Mouse (Mus musculus): ENCODE data around the gene Tmem184b. TPM values are rescaled to one million over a fixed set of nuclear protein-coding genes. Genes with fewer than 3 reads are reported as not detected.

Gene Tmem184b
- polyA plus RNA-seq, 1 experiment, result 269 TPM

DNA sequence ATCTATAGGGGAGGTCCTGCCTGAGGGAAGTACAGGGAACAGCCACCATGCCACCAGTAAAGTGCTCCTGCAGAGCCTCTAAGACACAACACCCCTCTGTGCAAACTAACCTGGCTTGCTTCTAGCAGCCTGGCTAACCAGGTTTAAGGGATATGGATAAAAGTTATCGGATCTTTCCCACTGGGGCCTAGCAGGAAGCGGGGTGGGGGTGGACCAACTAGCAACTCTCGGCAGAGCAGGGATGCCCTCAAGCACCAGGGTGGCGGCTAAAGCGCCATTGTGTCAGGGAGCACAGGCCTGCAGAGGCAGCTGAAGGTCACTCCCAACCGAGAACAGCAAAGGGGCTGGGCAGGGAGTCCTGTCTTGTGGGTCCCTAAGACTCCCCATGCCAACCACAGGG lies 39.2 kb downstream of the Tmem184b start:
- 65% methylated on average over 6 of the region's 6 CpGs for WGBS
- no peak for DNase-seq
- H3K4me3 ChIP-seq (replicated peaks; ENCODE audit: extremely low read depth, low read depth, low read length), result no peak overlapping the region
- TF ChIP-seq POLR2A (IDR thresholded peaks at IDR 0.05; ENCODE audit: borderline replicate concordance, extremely low read depth, low read depth, low read length) (no peak), CTCF (IDR thresholded peaks at IDR 0.05; ENCODE audit: insufficient read depth, low read length) (no peak)
- H3K4me1 ChIP-seq (ENCODE audit: control insufficient read depth, insufficient read depth, low read length), result peaks cover 21% of the 10 kb centered on the region

DNA sequence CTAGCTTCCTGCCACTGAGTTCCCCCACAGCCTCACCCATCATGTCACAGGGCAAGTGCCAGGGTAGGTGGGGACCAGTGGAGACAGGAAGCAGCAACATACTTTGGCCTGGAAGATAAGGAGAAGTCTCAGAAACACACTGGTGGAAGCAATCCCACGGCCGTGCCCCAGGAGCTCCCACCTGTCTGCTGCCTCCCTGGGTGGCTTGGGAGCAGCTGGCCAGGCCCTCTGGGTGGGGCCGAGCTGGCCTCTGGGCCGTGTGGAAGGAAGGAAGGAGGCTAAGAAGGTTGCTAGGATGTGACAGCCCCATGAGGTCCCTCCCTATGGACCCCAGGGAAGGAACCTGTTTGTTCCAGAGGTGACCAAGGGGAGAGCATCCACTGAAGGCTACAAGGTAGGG lies 42.3 kb downstream of the Tmem184b start:
- 21% methylated on average over 4 of the region's 4 CpGs for WGBS
- DNase-seq, result no peak
- Histone ChIP-seq H3K4me1 (ENCODE audit: control insufficient read depth, insufficient read depth, low read length) (peaks cover 19% of the 10 kb centered on the region), H3K4me3 (replicated peaks; ENCODE audit: extremely low read depth, low read depth, low read length) (no peak overlapping the region)
- TF ChIP-seq CTCF (IDR thresholded peaks at IDR 0.05; ENCODE audit: insufficient read depth, low read length) (no peak), POLR2A (IDR thresholded peaks at IDR 0.05; ENCODE audit: borderline replicate concordance, extremely low read depth, low read depth, low read length) (no peak)

DNA sequence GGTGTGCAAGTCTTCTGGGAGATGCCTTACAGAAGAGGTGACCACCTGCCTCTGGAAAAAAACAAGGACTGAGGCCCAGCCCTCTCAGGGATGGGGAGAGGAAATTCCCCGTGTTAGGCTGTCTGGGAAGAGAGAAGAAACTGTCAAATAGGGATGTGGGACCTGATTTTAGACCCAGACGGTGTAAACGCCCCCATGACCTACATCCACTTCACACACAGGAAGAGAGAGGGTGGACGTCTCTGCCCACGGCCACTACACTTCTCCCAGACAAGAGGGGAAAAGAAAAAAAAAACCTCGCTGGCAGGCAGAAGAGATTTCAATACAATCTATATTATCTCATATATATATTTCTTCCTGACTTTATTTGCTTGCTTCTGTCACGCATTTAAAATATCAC lies 43.0 kb downstream of the Tmem184b start:
- no peak for DNase-seq
- 31% methylated on average over 7 of the region's 7 CpGs for WGBS
- TF ChIP-seq CTCF (IDR thresholded peaks at IDR 0.05; ENCODE audit: insufficient read depth, low read length) (no peak), POLR2A (IDR thresholded peaks at IDR 0.05; ENCODE audit: borderline replicate concordance, extremely low read depth, low read depth, low read length) (no peak)
- Histone ChIP-seq H3K4me3 (replicated peaks; ENCODE audit: extremely low read depth, low read depth, low read length) (no peak overlapping the region), H3K4me1 (ENCODE audit: control insufficient read depth, insufficient read depth, low read length) (peaks cover 19% of the 10 kb centered on the region)

DNA sequence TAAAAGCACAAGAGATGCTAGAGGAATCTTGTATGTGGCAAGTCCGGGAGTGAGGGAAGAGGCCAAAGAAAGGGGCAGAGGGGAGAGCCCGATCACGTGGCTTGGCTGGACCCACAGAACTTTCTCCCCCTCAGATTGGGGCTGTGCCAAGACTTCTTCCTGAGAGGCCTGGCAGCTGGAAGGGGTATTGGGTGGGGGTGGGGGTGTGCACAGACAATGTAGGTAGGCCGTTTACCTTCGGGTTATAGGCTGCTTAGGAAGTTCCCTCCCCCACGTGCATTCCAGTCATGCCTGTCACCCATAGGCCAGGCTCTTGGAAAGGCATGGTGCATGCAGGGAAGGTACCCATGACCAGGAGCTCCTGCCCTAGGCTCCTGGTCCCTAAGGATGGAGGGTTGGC lies 43.4 kb downstream of the Tmem184b start:
- H3K4me1 ChIP-seq (ENCODE audit: control insufficient read depth, insufficient read depth, low read length), result peaks cover 19% of the 10 kb centered on the region
- TF ChIP-seq CTCF (IDR thresholded peaks at IDR 0.05; ENCODE audit: insufficient read depth, low read length) (no peak), POLR2A (IDR thresholded peaks at IDR 0.05; ENCODE audit: borderline replicate concordance, extremely low read depth, low read depth, low read length) (no peak)
- no peak overlapping the region for H3K4me3 ChIP-seq (replicated peaks; ENCODE audit: extremely low read depth, low read depth, low read length)
- 9% methylated on average over 6 of the region's 6 CpGs for WGBS
- DNase-seq, result peak; percentile 45

DNA sequence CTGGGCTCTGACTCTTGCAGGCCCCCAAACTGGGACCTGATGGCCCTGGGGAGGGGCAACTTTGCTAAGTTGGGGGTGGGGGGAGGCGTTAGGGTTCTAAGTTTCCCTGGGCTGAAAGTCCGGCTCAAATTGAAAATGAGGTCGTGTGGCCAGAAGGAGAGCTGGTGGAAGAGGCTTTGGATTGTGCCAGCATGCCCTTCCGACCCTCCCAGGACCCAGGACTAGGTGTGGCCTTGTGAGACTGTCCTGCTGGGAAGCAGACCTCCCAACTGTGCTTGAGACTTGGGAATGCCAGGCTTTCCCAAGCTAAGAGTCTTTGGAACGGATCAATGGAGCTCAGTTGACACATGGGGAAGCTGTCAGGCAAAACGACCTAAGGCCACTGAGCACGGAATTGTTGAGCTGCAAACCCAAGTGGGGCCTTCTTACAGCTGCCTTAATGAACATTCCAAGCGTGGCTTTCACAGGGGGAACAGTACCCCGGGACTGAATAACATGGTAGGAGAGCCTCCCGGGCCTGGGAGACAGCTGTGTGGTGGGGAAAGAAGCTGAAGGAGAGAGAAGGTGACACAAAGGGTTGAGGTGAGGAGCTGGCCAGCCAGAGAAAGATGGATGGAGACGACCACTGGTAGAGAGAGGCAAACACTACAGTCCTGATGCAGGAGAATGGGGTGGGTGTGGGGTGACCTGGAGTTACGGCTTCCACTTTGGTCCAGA lies 45.2 kb downstream of the Tmem184b start:
- TF ChIP-seq CTCF (IDR thresholded peaks at IDR 0.05; ENCODE audit: insufficient read depth, low read length) (no peak), POLR2A (IDR thresholded peaks at IDR 0.05; ENCODE audit: borderline replicate concordance, extremely low read depth, low read depth, low read length) (no peak)
- Histone ChIP-seq H3K4me1 (ENCODE audit: control insufficient read depth, insufficient read depth, low read length) (peaks cover 19% of the 10 kb centered on the region), H3K4me3 (replicated peaks; ENCODE audit: extremely low read depth, low read depth, low read length) (no peak overlapping the region)
- 35% methylated on average over 12 of the region's 12 CpGs for WGBS
- DNase-seq, result peak; percentile 51

DNA sequence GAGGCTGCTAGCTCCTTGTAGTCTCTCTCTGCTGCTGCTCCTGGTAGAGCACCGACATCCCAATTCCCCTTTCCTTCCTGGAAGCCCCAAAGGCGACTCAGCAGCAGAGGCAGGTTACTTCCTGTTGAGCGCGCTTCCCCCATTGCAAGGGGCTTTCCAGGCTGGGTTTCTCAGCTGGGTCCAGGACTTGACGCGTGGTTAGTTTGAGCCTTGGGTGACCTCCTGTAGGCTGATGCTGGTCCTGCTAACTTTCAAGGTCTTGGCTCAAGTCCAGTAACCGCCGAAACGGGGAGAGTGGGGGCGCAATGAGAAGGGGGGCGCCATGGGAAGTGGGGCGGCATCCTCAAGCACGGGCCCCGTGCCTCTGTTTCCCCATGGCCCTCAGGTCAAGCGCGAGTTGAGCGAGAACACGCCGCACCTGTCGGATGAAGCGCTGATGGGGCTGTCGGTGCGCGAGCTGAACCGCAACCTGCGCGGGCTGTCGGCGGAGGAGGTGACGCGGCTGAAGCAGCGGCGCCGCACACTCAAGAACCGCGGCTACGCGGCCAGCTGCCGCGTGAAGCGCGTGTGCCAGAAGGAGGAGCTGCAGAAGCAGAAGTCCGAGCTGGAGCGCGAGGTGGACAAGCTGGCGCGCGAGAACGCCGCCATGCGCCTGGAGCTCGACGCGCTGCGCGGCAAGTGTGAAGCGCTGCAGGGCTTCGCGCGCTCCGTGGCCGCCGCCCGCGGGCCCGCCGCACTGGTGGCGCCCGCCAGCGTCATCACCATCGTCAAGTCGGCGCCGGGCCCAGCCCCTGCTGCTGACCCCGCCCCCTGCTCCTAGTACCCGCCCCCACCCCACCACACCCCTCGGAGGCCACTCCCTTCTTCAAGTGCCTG lies 46.1 kb downstream of the Tmem184b start:
- Histone ChIP-seq H3K4me3 (replicated peaks; ENCODE audit: extremely low read depth, low read depth, low read length) (peak overlapping the region; percentile 62), H3K4me1 (ENCODE audit: control insufficient read depth, insufficient read depth, low read length) (peaks cover 20% of the 10 kb centered on the region)
- DNase-seq, result peak; percentile 75
- WGBS, result 1% methylated on average over 77 of the region's 77 CpGs
- TF ChIP-seq CTCF (IDR thresholded peaks at IDR 0.05; ENCODE audit: insufficient read depth, low read length) (no peak), POLR2A (IDR thresholded peaks at IDR 0.05; ENCODE audit: borderline replicate concordance, extremely low read depth, low read depth, low read length) (peak; percentile 73; the same call in 1 of the 2 replicates)

DNA sequence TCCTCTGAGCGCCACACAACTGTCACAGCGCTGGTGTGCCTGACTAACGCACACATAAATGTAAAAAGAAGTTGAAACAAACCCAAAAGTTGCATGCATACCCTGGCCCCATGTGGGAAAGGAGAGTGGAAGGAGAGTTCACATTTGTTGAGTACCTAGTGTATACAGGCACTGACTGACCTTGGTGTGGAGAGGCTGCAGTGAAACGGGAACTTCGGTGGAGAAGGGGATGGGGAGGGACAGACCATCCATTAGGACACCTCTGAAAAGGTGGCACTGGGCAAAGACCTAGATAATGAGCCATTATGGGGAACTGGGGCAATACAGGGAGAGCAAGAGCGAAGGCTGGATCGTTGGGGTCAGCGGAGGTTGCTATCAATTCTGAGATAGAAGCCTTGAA lies 46.9 kb downstream of the Tmem184b start:
- TF ChIP-seq POLR2A (IDR thresholded peaks at IDR 0.05; ENCODE audit: borderline replicate concordance, extremely low read depth, low read depth, low read length), result no peak
- no peak for TF ChIP-seq CTCF (IDR thresholded peaks at IDR 0.05; ENCODE audit: insufficient read depth, low read length)
- DNase-seq, result peak; percentile 8
- Histone ChIP-seq H3K4me3 (replicated peaks; ENCODE audit: extremely low read depth, low read depth, low read length) (no peak overlapping the region), H3K4me1 (ENCODE audit: control insufficient read depth, insufficient read depth, low read length) (peaks cover 26% of the 10 kb centered on the region)
- WGBS, result 77% methylated on average over 8 of the region's 8 CpGs

DNA sequence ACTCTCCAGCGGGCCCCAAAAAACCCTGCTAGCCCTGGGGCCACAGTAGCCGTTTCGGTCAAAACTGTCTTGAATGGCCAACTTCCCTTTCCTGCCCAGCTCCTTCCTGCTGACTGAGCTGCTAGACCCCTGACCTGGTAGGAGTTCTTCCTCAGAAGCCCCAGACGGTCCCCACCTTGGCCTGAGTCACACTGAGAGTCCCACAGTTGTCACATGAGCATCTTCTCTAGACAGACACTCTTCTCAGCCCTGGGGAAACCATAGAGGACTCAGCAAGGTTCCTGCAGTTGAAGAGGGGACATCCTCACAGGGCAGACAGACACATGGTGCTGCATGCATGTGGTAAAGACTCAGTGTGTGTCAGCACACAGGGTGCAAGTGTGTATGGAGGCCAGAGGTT lies 48.8 kb downstream of the Tmem184b start:
- Histone ChIP-seq H3K4me1 (ENCODE audit: control insufficient read depth, insufficient read depth, low read length) (peaks cover 26% of the 10 kb centered on the region), H3K4me3 (replicated peaks; ENCODE audit: extremely low read depth, low read depth, low read length) (no peak overlapping the region)
- 68% methylated on average over 4 of the region's 4 CpGs for WGBS
- TF ChIP-seq CTCF (IDR thresholded peaks at IDR 0.05; ENCODE audit: insufficient read depth, low read length), result no peak
- TF ChIP-seq POLR2A (IDR thresholded peaks at IDR 0.05; ENCODE audit: borderline replicate concordance, extremely low read depth, low read depth, low read length), result no peak
- no peak for DNase-seq

DNA sequence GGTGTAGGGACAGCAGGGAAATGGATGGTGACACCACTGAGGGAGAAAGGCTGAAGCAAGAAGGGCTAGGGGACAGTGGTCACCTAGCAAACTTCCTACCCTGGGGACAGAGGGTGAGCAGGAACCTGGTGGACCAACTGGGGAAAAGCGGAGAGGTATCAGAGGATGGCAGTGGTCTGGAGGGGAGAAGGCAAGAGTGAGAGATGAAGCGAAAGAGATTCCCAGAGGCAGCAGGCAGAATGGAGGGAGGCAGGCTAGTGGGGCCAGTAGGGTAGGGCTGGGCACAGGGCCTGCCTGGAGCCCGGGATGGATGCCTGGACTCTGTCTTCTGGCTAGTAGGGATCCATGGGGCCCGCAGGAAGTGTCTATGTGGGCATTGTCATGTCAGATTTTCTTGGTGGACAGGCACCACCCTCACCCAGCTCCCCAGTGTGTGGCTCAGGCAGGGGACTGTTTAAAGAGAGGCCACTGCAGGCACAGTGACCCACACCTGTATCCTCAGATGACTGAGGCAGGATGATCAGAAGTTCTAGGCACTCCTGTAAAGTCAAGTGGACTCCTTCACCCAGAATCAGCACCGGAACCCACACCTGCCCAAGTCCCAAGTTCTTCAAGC lies 49.6 kb downstream of the Tmem184b start:
- no peak for TF ChIP-seq POLR2A (IDR thresholded peaks at IDR 0.05; ENCODE audit: borderline replicate concordance, extremely low read depth, low read depth, low read length)
- no peak for TF ChIP-seq CTCF (IDR thresholded peaks at IDR 0.05; ENCODE audit: insufficient read depth, low read length)
- Histone ChIP-seq H3K4me1 (ENCODE audit: control insufficient read depth, insufficient read depth, low read length) (peaks cover 26% of the 10 kb centered on the region), H3K4me3 (replicated peaks; ENCODE audit: extremely low read depth, low read depth, low read length) (no peak overlapping the region)
- no peak for DNase-seq
- 87% methylated on average over 5 of the region's 5 CpGs for WGBS
